Mouse (Mus musculus) bone marrow, adult 2 months (tissue): ENCODE results near the gene Fam126b.

Experiments used
- CTCF ChIP-seq: fragments of 200-500 bp; IDR thresholded peaks from 2 replicates; pipeline ENCODE4 v1.5.1; 2011; ENCODE audit warnings: low read length, control low read depth; ENCODE audit not compliant: control insufficient read depth, insufficient read depth
- POLR2A ChIP-seq: fragments of 200-500 bp; IDR thresholded peaks from 2 replicates; pipeline ENCODE4 v1.6.1; 2011; ENCODE audit warnings: low read depth, mild to moderate bottlenecking, control low read depth, low read length, borderline replicate concordance; ENCODE audit not compliant: control insufficient read depth

DNA sequence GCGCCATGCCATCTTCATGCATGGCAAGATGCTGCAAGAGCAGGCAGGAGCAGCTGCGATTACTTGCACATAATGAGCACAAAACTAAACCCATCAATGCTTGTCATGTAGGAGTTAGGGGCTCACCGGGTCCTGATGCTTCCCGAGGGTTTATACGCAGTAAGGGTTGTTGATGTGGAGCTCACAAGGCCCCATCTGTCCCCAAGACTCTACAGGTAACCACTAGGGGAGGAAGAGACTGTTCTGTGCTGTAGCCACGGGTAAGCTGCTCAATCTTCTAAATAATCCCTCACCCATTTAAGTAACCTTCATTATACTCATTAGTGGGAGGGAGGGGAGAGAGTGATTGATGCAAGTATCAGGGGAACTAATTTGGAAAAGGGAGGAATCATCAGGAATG is 90.5 kb downstream of the Fam126b start:
- TF ChIP-seq CTCF, result no peak
- TF ChIP-seq POLR2A, result no peak
